Mouse (Mus musculus) inflammation-experienced regulatory T-cells (primary cell): Measurements from ENCODE around the gene Olfr986. TPM values are rescaled to one million over a fixed set of nuclear protein-coding genes. Genes with fewer than 3 reads are reported as not detected.

ENCODE experiments used
- polyA plus RNA-seq, 2 experiments: library from polyadenylated mRNA; unstranded; fragments of 100-300 nt; shearing (Covaris generic); gene quantifications; one replicate each; pipeline ENCODE4 v1.2.1; 2017

Gene Olfr986
- under 1 TPM in 1 of 2 experiments, not detected in 1; 0.54 TPM for polyA plus RNA-seq

DNA sequence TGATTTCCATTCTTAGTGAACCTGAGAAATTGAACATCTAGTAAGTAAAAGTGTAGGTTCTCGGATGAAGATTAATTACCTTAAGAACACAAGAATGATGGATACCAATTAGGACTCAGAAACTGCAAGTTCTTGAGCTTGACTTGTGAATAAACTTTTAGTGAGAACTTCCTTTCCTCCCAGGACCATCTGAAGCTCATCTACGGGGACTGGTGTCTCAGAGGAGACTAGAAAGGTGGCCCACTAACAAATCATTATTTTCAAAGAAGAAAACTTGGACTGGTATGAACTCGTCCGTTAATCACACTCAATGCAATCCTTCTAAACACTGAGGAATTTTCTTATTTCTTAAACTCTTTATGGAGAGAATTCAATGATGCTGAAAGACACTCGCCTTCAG, at the start of gene Olfr986:
TSS of gene Olfr986 (plus strand) at position 301 of the 400 bp plus-strand sequence.

GRCm38 (mm10) chr9:40192098-40193038, 11.6 kb downstream of the Olfr986 start, which contains the start of gene Zfp202:
Gene Zfp202, plus strand, starts transcription at chr9:40192316.

Other genes starting within 250 kb of the Olfr986 start
- under 1 TPM in 1 of 2 experiments, not detected in 1; 0.38 TPM for gene Olfr974, start 243.4 kb upstream of the Olfr986 start, polyA plus RNA-seq
- gene Olfr975, start 228.9 kb upstream of the Olfr986 start, polyA plus RNA-seq = not detected
- not detected for gene Olfr976, start 219.8 kb upstream of the Olfr986 start, polyA plus RNA-seq
- gene Olfr978, start 188.8 kb upstream of the Olfr986 start, polyA plus RNA-seq = under 1 TPM in 1 of 2 experiments, not detected in 1; 0.37 TPM
- gene Olfr979, start 177.5 kb upstream of the Olfr986 start, polyA plus RNA-seq = not detected
- gene Olfr980, start 171.3 kb upstream of the Olfr986 start, polyA plus RNA-seq = not detected
- under 1 TPM; 0.06 to 0.17 TPM for gene Olfr981, start 159.5 kb upstream of the Olfr986 start, polyA plus RNA-seq
- gene Olfr982, start 107.1 kb upstream of the Olfr986 start, polyA plus RNA-seq = under 1 TPM; 0.24 to 0.27 TPM
- gene Olfr983, start 87.3 kb upstream of the Olfr986 start, polyA plus RNA-seq = not detected
- gene Olfr984, start 66.7 kb upstream of the Olfr986 start, polyA plus RNA-seq = under 1 TPM in 1 of 2 experiments, not detected in 1; 0.15 TPM
- not detected for gene Olfr985, start 50.7 kb upstream of the Olfr986 start, polyA plus RNA-seq
- gene Tmem225, start 32.8 kb upstream of the Olfr986 start, polyA plus RNA-seq = not detected
- 1 to 10 TPM; 2.9 TPM for gene Zfp202, start 11.4 kb downstream of the Olfr986 start, polyA plus RNA-seq
- gene Scn3b, start 88.3 kb downstream of the Olfr986 start, polyA plus RNA-seq = under 1 TPM in 1 of 2 experiments, not detected in 1; 0.69 TPM